Mouse (Mus musculus) brain, embryonic 14.5 days (tissue): ENCODE data around the gene Dhrs3.

ENCODE experiments used
- CTCF ChIP-seq: fragments of 200-500 bp; IDR thresholded peaks from 2 replicates; pipeline ENCODE4 v1.5.1; 2012; ENCODE audit warnings: inconsistent platforms, mild to moderate bottlenecking, moderate library complexity, borderline replicate concordance; ENCODE audit not compliant: insufficient read depth, insufficient read length; ENCODE audit errors: extremely low read depth
- POLR2A ChIP-seq: fragments of 200-500 bp; IDR thresholded peaks from 2 replicates; pipeline ENCODE4 v1.6.1; 2012; ENCODE audit warnings: mild to moderate bottlenecking, inconsistent platforms, borderline replicate concordance; ENCODE audit not compliant: poor library complexity, insufficient read depth, insufficient read length, severe bottlenecking; ENCODE audit errors: extremely low read depth

- TF ChIP-seq POLR2A = no peak
- no peak for TF ChIP-seq CTCF
Observed at GRCm38 (mm10) chr4:144971048-144971447, 78.4 kb downstream of the Dhrs3 start.
